Mouse (Mus musculus): ENCODE measurements at regions not wholly inside any gene's neighbourhood (a gene's known extent, or its start where the extent isn't known, plus 50 kb on each side); places are given as distances from the start of the nearest gene placed in this dataset.

- DNase-seq (ENCODE audit: low spot score in 2 of 2), result no peak
These were observed 56.2 kb downstream of the Gm379 start for GRCm38 (mm10) chrX:108608446-108608845.

GRCm38 (mm10) chrX:108599906-108600468, 64.7 kb downstream of the Gm379 start:
- no peak for DNase-seq (ENCODE audit: low spot score in 2 of 2)

- no peak for DNase-seq (ENCODE audit: low spot score in 2 of 2)
These were observed 102.7 kb downstream of the Gm379 start for GRCm38 (mm10) chrX:108561977-108562376.

GRCm38 (mm10) chrX:108543149-108543548, 121.5 kb downstream of the Gm379 start:
- no peak for DNase-seq (ENCODE audit: low spot score in 2 of 2)

- no peak for DNase-seq (ENCODE audit: low spot score in 2 of 2)
These were observed 123.3 kb downstream of the Gm379 start for GRCm38 (mm10) chrX:108541410-108541809.

- peak; percentile 25 to 31 for DNase-seq (ENCODE audit: low spot score in 2 of 2)
These were observed 127.7 kb downstream of the Gm379 start for GRCm38 (mm10) chrX:108536995-108537394.

All from adrenal gland, adult 18-20 months (tissue).